Mouse (Mus musculus) liver, postnatal 0 days (tissue): ENCODE measurements around the gene Pdxdc1.

Source experiments
- CTCF ChIP-seq: sonication (generic); IDR thresholded peaks from 2 replicates; pipeline ENCODE4 v1.5.1; 2016; ENCODE audit warnings: antibody characterized with exemption, low read depth
- EP300 ChIP-seq: IDR thresholded peaks from 2 replicates; pipeline ENCODE4 v1.6.1; 2016; ENCODE audit warnings: antibody characterized with exemption, low read depth, mild to moderate bottlenecking

DNA sequence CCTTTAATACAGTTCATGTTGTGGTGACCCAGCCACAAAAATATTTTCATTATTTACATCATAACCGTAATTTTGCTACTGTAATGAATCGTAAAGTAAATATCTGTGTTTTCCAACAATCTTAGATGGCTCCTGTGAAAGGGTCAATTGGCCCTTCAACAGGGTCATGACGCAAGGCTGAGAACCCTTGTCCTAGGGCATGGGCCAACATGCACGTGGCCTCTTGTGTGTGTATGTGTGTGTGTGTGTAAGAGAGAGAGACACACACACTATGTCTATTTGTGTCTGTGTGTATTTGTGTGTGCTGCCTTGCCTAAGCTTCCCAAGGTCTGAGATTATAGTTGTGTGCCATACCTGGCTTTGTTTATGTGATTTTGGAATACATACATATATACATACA lies 95.3 kb downstream of the Pdxdc1 start:
- TF ChIP-seq CTCF (no peak), EP300 (no peak)
